Mouse (Mus musculus) liver, adult 2 months (tissue): ENCODE results near the gene Opalin. TPM values are rescaled to one million over a fixed set of nuclear protein-coding genes. Genes with fewer than 3 reads are reported as not detected.

Experiments used
- DNase-seq: peaks from one replicate; pipeline ENCODE4 v3.0.0-alpha.2; 2011; ENCODE audit warnings: low read depth, low spot score; ENCODE audit errors: extremely low read depth
- H3K27ac ChIP-seq: fragments of 200-500 bp; replicated peaks from 2 replicates; pipeline ENCODE4 v1.5.1; 2012; ENCODE audit warnings: low read depth, mild to moderate bottlenecking, control low read depth, inconsistent platforms, low read length; ENCODE audit not compliant: insufficient read depth
- H3K27me3 ChIP-seq: fragments of 200-500 bp; 2 replicates; pipeline ENCODE4 v1.6.1; 2012; ENCODE audit warnings: mild to moderate bottlenecking, moderate library complexity, low read length, inconsistent platforms; ENCODE audit not compliant: control insufficient read depth, insufficient read depth
- H3K36me3 ChIP-seq: fragments of 200-500 bp; 2 replicates; pipeline ENCODE4 v1.6.1; 2012; ENCODE audit warnings: low read length, inconsistent platforms; ENCODE audit not compliant: control insufficient read depth, insufficient read depth
- H3K4me1 ChIP-seq: fragments of 200-500 bp; 2 replicates; pipeline ENCODE4 v1.6.1; 2011; ENCODE audit warnings: low read length; ENCODE audit not compliant: control insufficient read depth, insufficient read depth
- H3K4me3 ChIP-seq: fragments of 200-500 bp; 2 replicates; pipeline ENCODE4 v1.5.1; 2011; ENCODE audit warnings: low read depth, mild to moderate bottlenecking, control low read depth, low read length, moderate library complexity; ENCODE audit not compliant: insufficient read depth
- H3K79me2 ChIP-seq: fragments of 200-500 bp; 2 replicates; pipeline ENCODE4 v1.6.1; 2012; ENCODE audit warnings: inconsistent platforms, mild to moderate bottlenecking, low read length, moderate library complexity; ENCODE audit not compliant: control insufficient read depth, insufficient read depth
- H3K9ac ChIP-seq: fragments of 200-500 bp; 2 replicates; pipeline ENCODE4 v1.6.1; 2012; ENCODE audit warnings: low read depth, mild to moderate bottlenecking, control low read depth, inconsistent platforms, low read length
- CTCF ChIP-seq: fragments of 200-500 bp; IDR thresholded peaks from 2 replicates; pipeline ENCODE4 v1.5.1; 2011; ENCODE audit warnings: low read depth, low read length, control low read depth
- POLR2A ChIP-seq: fragments of 200-500 bp; IDR thresholded peaks from 2 replicates; pipeline ENCODE4 v1.6.1; 2011; ENCODE audit warnings: low read length, control low read depth; ENCODE audit not compliant: insufficient read depth; ENCODE audit errors: extremely low read depth
- WGBS: fragments of 180-500 bp; shearing (Covaris S2); methylation state at CpG from one replicate; pipeline ENCODE4 v1.1.7; 2018; 5-methylcytosine and 5-hydroxymethylcytosine counted together
- polyA plus RNA-seq: library from polyadenylated mRNA; depleted of rRNA; stranded (reverse); fragments of >200 nt; gene quantifications from 2 replicates; pipeline ENCODE4 v1.2.3, GENCODE M21; 2012
- total RNA-seq: library from RNA; depleted of rRNA; stranded (reverse); fragments of >200 nt; gene quantifications from 2 replicates; pipeline ENCODE4 v1.2.3, GENCODE M21; 2014

Opalin gene
- total and polyA plus RNA-seq, 2 experiments = not detected

DNA sequence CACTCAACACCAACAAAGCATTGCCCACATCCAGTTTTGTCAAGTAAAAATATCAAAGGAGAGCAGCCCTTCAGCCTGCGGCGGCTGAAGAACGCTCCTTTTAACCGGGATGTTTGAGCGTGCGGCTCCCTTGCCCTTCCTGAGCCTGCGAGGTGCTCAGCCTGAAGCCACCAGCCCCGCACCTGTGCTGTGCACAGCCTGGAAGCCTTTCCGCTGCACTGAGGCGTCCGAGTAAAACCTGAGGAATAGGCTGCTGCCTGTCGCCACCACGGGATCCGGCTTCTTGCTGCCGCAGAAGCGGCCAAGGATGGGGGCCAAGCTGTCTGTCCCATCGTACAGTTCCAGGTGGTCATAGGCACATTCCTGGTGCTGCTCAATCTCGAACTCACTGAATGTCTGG, 11.6 kb upstream of the Opalin start:
- Histone ChIP-seq H3K4me3 (no peak overlapping the region), H3K4me1 (no peaks in the 10 kb centered on the region), H3K79me2 (no peaks in the 10 kb centered on the region), H3K27ac (no peak overlapping the region), H3K36me3 (no peaks in the 10 kb centered on the region), H3K9ac (no peak overlapping the region), H3K27me3 (0 out of 2 replicates have a peak, but pooled peaks cover 2% of the 10 kb centered on the region)
- no peak for DNase-seq
- 50% methylated on average over 18 of the region's 18 CpGs for WGBS
- no peak for TF ChIP-seq POLR2A
- TF ChIP-seq CTCF = no peak

DNA sequence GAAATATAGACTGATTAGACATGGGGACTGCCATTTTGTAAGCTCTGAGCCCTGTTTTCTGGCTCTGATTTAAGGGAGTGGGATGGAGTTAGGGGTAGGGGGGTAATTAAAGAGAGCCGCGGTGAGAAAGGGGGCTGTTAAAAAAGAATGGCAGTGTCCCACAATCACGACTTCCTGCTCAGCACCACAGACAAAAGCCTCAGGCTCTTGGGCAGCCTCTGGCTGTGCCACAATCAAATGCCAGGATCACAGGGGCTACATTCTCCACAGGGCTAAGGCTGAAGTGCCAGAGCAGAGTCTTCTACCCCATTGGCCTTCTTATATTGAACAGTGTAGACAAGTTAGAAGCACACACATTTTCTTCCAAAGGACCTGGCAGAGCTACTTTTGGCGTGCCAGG, 11.0 kb upstream of the Opalin start:
- Histone ChIP-seq H3K4me3 (no peak overlapping the region), H3K36me3 (no peaks in the 10 kb centered on the region), H3K79me2 (no peaks in the 10 kb centered on the region), H3K27ac (no peak overlapping the region), H3K4me1 (no peaks in the 10 kb centered on the region), H3K9ac (no peak overlapping the region), H3K27me3 (0 out of 2 replicates have a peak, but pooled peaks cover 2% of the 10 kb centered on the region)
- DNase-seq = no peak
- no peak for TF ChIP-seq CTCF
- no peak for TF ChIP-seq POLR2A
- 71% methylated on average over 4 of the region's 4 CpGs for WGBS

DNA sequence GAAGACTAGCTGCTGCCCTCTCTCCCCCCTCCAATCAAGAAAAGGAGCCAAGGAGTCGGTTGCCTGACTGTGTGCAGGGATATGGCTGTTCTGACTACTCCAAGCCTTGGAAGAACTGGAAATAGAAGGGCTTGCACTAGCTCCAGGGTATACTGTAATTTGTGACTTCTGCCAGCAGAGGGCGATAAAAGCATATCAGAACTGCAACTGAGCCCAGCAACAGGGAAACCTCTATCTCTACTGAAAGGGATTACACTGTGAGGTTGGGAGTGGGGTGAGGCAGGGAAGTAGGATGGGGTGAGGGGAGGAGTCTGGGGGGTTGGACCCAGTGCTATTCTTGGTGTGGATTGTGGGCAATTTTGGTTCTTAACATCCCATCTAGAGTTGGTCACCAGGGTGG, 9.8 kb upstream of the Opalin start:
- no peaks in the 10 kb centered on the region for H3K36me3 ChIP-seq
- DNase-seq = peak; percentile 54
- H3K27ac ChIP-seq = no peak overlapping the region
- H3K4me1 ChIP-seq = no peaks in the 10 kb centered on the region
- H3K79me2 ChIP-seq = no peaks in the 10 kb centered on the region
- no peak for TF ChIP-seq POLR2A
- TF ChIP-seq CTCF = peak; percentile 42
- H3K9ac ChIP-seq = no peak overlapping the region
- WGBS = 0% methylated on average over 2 of the region's 2 CpGs
- no peak overlapping the region for H3K4me3 ChIP-seq
- H3K27me3 ChIP-seq = no peaks in the 10 kb centered on the region

DNA sequence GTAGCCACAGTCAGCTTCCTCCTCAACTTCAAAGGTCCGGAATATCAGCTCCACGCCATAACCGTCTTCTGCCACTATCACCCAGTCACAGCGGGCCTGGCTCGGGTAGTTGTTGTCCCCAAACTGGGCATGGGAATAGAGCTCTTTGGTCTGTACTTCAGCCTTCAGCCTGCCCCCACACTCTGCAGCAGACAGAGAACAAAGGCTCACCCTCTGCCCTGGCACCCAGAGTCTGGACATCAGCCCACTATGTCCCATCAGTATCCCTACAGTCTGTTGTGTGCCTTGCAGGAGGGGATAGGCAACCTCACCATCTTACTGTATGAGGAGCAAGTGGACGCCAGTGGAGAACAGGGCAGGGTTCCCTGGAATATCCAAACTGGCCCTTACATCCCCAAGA, 9.4 kb upstream of the Opalin start:
- Histone ChIP-seq H3K4me1 (no peaks in the 10 kb centered on the region), H3K79me2 (no peaks in the 10 kb centered on the region)
- WGBS = 86% methylated on average over 6 of the region's 6 CpGs

DNA sequence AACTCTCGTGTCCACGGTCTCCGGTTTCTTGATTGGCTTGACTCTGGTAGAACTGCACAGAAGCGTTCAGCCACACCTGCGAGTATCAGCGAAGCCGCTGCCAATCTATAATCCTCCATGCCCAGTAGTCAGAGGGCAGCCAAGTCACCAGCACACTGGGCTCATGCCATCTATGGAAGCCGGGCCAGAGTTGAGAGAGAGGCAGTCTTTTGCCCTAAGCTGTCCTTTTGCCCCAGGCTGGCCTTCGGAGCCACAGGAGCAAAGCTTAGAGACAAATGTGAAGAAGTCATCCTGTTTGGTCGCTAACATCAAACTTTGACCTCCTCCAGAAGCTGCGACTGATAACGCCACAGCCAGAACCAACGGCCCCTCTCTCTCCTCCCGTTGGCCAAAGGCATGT, 6.7 kb upstream of the Opalin start:
- WGBS = 58% methylated on average over 14 of the region's 14 CpGs
- no peaks in the 10 kb centered on the region for H3K27me3 ChIP-seq
- TF ChIP-seq POLR2A = no peak
- TF ChIP-seq CTCF = no peak
- no peaks in the 10 kb centered on the region for H3K4me1 ChIP-seq
- H3K79me2 ChIP-seq = no peaks in the 10 kb centered on the region
- H3K4me3 ChIP-seq = no peak overlapping the region
- no peaks in the 10 kb centered on the region for H3K36me3 ChIP-seq
- no peak overlapping the region for H3K27ac ChIP-seq
- H3K9ac ChIP-seq = no peak overlapping the region
- peak; percentile 85 for DNase-seq

More for the DNA sequence above, 9.4 kb upstream of the Opalin start:
- DNase-seq = no peak
- TF ChIP-seq POLR2A (no peak), CTCF (no peak)
- H3K27me3 ChIP-seq = no peaks in the 10 kb centered on the region
- H3K4me3 ChIP-seq = no peak overlapping the region
- H3K9ac ChIP-seq = no peak overlapping the region
- no peak overlapping the region for H3K27ac ChIP-seq
- no peaks in the 10 kb centered on the region for H3K36me3 ChIP-seq

DNA sequence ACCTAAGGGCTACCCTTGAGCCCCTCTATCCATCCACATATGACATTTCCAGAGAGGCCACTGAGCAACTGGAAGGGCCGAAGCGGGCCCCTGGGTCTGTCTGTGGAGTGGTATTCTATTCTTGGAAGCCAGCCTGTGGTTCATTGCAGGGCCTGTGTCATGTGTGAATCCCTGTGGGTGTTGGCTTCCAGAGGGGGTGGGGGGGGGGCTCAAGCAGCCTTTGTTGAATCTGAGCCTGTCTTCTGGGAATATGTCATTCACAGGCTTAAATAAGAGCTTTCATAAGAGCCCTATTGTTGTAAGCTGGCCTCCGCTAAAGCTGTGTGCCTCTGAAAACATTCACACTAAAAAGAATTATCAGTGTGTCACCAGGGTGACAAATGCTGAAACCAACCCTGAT, 4.7 kb upstream of the Opalin start:
- H3K9ac ChIP-seq = no peak overlapping the region
- WGBS = 91% methylated on average over 3 of the region's 3 CpGs
- no peaks in the 10 kb centered on the region for H3K27me3 ChIP-seq
- H3K4me3 ChIP-seq = no peak overlapping the region
- DNase-seq = no peak
- H3K79me2 ChIP-seq = no peaks in the 10 kb centered on the region
- TF ChIP-seq POLR2A = no peak
- TF ChIP-seq CTCF = no peak
- no peaks in the 10 kb centered on the region for H3K36me3 ChIP-seq
- H3K27ac ChIP-seq = no peak overlapping the region
- no peaks in the 10 kb centered on the region for H3K4me1 ChIP-seq
